Mouse (Mus musculus) small intestine, adult 2 months (tissue): ENCODE results near the gene Dynlt1b.
"Not testable (repeated sequence)": the region's sequence is repeated elsewhere in the genome, so short reads cannot be mapped to it uniquely, and the experiment has no call there.

ENCODE experiments used
- CTCF ChIP-seq: fragments of 200-500 bp; IDR thresholded peaks from 2 replicates; pipeline ENCODE4 v1.5.1; 2012; ENCODE audit warnings: low read depth, mild to moderate bottlenecking, control low read depth, inconsistent platforms, low read length, moderate library complexity, mixed read lengths; ENCODE audit not compliant: insufficient replicate concordance, insufficient read length; ENCODE audit errors: extremely low read depth
- POLR2A ChIP-seq: fragments of 200-500 bp; IDR thresholded peaks from 2 replicates; pipeline ENCODE4 v1.6.1; 2012; ENCODE audit warnings: low read depth, mild to moderate bottlenecking, control low read depth, inconsistent platforms, low read length, moderate library complexity

GRCm38 (mm10) chr17:6391736-6392135 lies 38.2 kb upstream of the Dynlt1b start:
- TF ChIP-seq POLR2A, CTCF: not testable (repeated sequence)
